Mouse (Mus musculus) hindbrain, embryonic 13.5 days (tissue): ENCODE measurements at regions not wholly inside any gene's neighbourhood (a gene's known extent, or its start where the extent isn't known, plus 50 kb on each side); places are given as distances from the start of the nearest gene placed in this dataset.
A peak's percentile ranks its signal among the peaks of the same experiment; 100 is the strongest.

Experiments used
- ATAC-seq: fragments of 200-750 bp; cut with Nextera tagmentation; 2 replicates; pipeline ENCODE4 v1.8.0; 2017; ENCODE audit warnings: moderate TSS enrichment; ENCODE audit not compliant: low FRiP score
- H3K27ac ChIP-seq: fragments of 300-500 bp; sonication (generic); 2 replicates; pipeline ENCODE4 v1.5.1; 2015; ENCODE audit warnings: inconsistent platforms, mild to moderate bottlenecking, moderate library complexity
- H3K27me3 ChIP-seq: fragments of 300-500 bp; sonication (generic); 2 replicates; pipeline ENCODE4 v1.6.1; 2015; ENCODE audit warnings: mild to moderate bottlenecking, inconsistent platforms
- H3K36me3 ChIP-seq: fragments of 300-500 bp; sonication (generic); 2 replicates; pipeline ENCODE4 v1.6.1; 2015; ENCODE audit warnings: mild to moderate bottlenecking, inconsistent platforms
- H3K4me1 ChIP-seq: fragments of 300-500 bp; sonication (generic); replicated peaks from 2 replicates; pipeline ENCODE4 v1.6.1; 2015; ENCODE audit warnings: inconsistent platforms
- H3K4me2 ChIP-seq: fragments of 300-500 bp; sonication (generic); 2 replicates; pipeline ENCODE4 v1.6.1; 2015; ENCODE audit warnings: inconsistent platforms, mild to moderate bottlenecking, moderate library complexity
- H3K4me3 ChIP-seq: fragments of 300-500 bp; sonication (generic); 2 replicates; pipeline ENCODE4 v1.5.1; 2015; ENCODE audit warnings: mild to moderate bottlenecking, inconsistent platforms
- H3K9ac ChIP-seq: fragments of 300-500 bp; sonication (generic); 2 replicates; pipeline ENCODE4 v1.6.1; 2015; ENCODE audit warnings: mild to moderate bottlenecking, inconsistent platforms
- H3K9me3 ChIP-seq: fragments of 300-500 bp; sonication (generic); 2 replicates; pipeline ENCODE4 v1.6.1; 2016; ENCODE audit warnings: inconsistent platforms
- WGBS: fragments of 180-500 bp; shearing (Covaris S2); methylation state at CpG from one replicate; pipeline ENCODE4 v1.1.7; 2015; 5-methylcytosine and 5-hydroxymethylcytosine counted together

DNA sequence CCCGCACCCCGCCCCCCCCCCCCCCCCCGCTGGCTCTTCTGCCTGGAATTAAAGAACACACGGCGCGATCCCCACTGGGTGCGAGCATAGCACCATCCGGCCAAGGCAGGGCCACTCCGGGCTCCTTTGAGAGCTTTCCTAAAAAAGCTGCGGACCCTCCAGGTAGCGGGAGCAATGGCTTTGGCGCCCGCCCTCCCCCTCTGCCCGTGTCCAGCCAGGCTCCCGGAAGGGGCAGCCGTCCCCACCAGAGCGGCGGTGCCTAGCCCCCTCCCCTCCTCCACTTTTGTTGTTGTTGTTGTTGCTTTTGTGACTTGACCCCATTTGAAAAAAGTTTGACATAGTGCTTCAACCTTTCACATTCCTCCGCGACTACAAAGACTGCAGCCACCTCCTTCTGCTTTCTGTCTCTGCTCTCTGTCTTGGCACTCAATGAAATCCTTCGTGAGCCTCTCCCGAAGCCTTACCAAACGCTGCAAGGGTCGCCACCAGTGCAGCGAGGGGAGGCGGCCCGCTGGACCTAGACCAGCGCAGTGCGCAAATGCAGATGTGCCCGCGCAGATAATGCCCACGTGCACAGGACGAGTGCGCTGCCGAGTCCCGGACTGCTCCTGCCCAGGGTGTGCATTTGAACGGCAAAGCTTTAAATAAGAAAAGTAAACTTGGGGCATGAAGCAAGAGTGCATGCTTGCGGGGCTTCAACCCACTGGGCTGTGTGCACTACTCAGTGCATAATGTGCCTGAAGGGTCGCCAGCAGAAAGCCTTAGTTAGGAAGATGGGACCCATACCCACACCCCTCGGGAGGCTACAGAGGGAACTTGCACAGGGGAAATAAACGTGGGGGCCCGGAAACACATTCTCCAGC, 179.0 kb upstream of the Xlr start:
- peaks cover 24% of the 10 kb centered on the region for H3K27me3 ChIP-seq
- H3K36me3 ChIP-seq, result no peaks in the 10 kb centered on the region
- no peaks in the 10 kb centered on the region for H3K9me3 ChIP-seq
- H3K9ac ChIP-seq, result no peak overlapping the region
- no peak overlapping the region for H3K27ac ChIP-seq
- H3K4me1 ChIP-seq, result peaks cover 16% of the 10 kb centered on the region
- H3K4me2 ChIP-seq, result peak overlapping the region; percentile 66
- H3K4me3 ChIP-seq, result peak overlapping the region; percentile 43
- WGBS, result 22% methylated on average over 31 of the region's 42 CpGs
- ATAC-seq, result peak; percentile 63; the same call in 1 of the 2 replicates

DNA sequence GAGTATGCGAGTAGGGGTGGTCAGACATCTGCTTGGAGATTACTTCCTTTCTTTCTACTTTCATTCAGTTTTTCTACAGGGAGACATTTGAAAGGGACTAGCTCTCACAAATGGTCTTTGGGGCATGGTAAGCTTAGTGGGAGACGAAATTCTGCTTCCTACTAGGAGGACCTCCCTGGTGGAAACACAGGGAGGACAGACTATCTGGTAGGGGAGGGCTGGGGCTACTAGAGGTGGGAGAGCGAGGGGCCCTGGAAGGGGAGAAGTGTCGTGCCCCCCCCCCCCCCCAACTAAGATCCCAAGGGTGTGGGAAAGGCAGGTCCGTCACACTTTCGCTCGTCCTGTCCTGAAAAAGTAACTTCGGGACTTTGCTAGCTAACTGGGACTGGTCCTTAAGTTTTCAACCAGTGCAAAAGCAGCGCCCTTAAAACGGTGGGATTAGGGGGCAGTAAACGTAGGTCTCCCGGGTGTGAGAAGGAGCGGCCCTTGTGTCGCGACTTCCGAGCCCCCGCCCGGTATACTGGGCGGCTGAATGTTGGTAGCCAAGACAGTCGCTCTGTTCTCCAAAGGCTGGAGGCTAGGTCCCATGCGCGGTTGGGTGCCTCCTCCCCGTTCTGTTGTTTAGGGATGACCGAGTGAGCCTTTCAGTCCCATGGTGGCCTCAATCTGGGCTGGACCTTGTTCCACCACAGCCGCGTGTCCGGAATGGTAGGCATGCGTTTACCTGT, 178.2 kb upstream of the Xlr start:
- Histone ChIP-seq H3K4me2 (peak overlapping the region; percentile 66), H3K4me1 (peaks cover 16% of the 10 kb centered on the region), H3K9me3 (no peaks in the 10 kb centered on the region), H3K36me3 (no peaks in the 10 kb centered on the region), H3K9ac (no peak overlapping the region), H3K27ac (no peak overlapping the region), H3K4me3 (peak overlapping the region; percentile 43), H3K27me3 (peaks cover 24% of the 10 kb centered on the region)
- peak; percentile 49; the same call in 1 of the 2 replicates for ATAC-seq
- WGBS, result 12% methylated on average over 27 of the region's 28 CpGs

DNA sequence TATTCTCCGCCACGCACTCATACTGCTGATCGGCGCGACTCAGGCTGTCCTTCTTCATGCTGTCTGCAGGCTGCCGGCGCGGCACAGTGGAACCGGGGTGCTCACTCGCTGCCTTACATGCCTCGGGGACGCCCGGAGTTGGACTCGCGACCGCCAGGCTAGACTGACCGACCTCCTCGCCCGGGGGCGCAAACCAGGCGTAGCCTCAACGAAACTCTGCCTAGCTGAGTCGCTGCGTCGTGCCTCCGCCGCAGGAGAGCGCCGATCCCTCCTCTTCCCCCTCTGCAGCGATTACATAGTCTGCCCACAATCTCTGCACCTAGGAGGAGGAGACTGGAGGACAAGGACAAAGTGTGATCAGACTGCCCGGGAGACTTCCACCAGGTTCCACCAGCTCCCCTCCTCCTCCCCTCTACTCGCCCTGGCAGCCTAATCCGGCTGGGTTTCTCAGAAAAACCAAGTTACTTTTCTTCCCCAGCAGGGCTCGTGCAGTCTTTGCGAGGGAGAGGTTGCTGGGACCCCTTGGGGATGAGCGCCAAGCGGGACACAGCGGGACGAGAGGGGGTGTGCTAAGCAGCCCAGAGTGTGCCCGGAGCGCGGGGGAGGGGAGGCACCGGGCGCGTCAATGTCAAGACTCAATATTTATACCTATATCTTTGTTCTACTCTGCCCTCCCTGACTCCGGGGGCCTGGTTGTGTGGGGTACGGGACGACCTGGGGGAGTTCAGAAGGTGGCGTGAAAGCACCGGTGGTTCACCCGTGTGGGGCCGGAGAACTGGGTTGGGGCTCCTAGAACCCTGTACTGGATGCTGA, 177.4 kb upstream of the Xlr start:
- peak overlapping the region; percentile 43 for H3K4me3 ChIP-seq
- WGBS, result 17% methylated on average over 51 of the region's 52 CpGs
- H3K36me3 ChIP-seq, result no peaks in the 10 kb centered on the region
- H3K4me1 ChIP-seq, result peaks cover 16% of the 10 kb centered on the region
- H3K9me3 ChIP-seq, result no peaks in the 10 kb centered on the region
- peaks cover 24% of the 10 kb centered on the region for H3K27me3 ChIP-seq
- peak overlapping the region; percentile 66 for H3K4me2 ChIP-seq
- H3K9ac ChIP-seq, result peak overlapping the region; percentile 59
- H3K27ac ChIP-seq, result no peak overlapping the region
- peak; percentile 66 for ATAC-seq
